Mouse (Mus musculus) fat pad, adult 2 months (tissue): ENCODE measurements around the gene Shf.

Experiments
- DNase-seq: peaks from one replicate; pipeline ENCODE4 v3.0.0-alpha.2; 2011; ENCODE audit warnings: low read depth, low spot score; ENCODE audit errors: extremely low read depth

Shf gene

GRCm38 (mm10) chr2:122370101-122370750 is 1.3 kb upstream of the Shf start:
- DNase-seq, result no peak

GRCm38 (mm10) chr2:122368081-122368971 is 636 bp downstream of the Shf start:
- DNase-seq, result no peak

GRCm38 (mm10) chr2:122367701-122368080 is 1.3 kb downstream of the Shf start:
- no peak for DNase-seq

- no peak for DNase-seq
Observed at GRCm38 (mm10) chr2:122367181-122367580, 1.8 kb downstream of the Shf start.

- no peak for DNase-seq
Observed at GRCm38 (mm10) chr2:122366706-122367105, 2.3 kb downstream of the Shf start.

- DNase-seq, result no peak
Observed at GRCm38 (mm10) chr2:122366039-122366438, 2.9 kb downstream of the Shf start.

GRCm38 (mm10) chr2:122365244-122365866 is 3.6 kb downstream of the Shf start:
- DNase-seq, result no peak

GRCm38 (mm10) chr2:122364352-122364944 is 4.5 kb downstream of the Shf start:
- DNase-seq, result no peak

GRCm38 (mm10) chr2:122362622-122363523 is 6.1 kb downstream of the Shf start:
- DNase-seq, result no peak

- no peak for DNase-seq
Observed at GRCm38 (mm10) chr2:122361868-122362621, 6.9 kb downstream of the Shf start.

GRCm38 (mm10) chr2:122361181-122361580 is 7.8 kb downstream of the Shf start:
- DNase-seq, result no peak

- DNase-seq, result no peak
Observed at GRCm38 (mm10) chr2:122360310-122360709, 8.7 kb downstream of the Shf start.

- no peak for DNase-seq
Observed at GRCm38 (mm10) chr2:122356187-122356586, 12.8 kb downstream of the Shf start.

- no peak for DNase-seq
Observed at GRCm38 (mm10) chr2:122355389-122355788, 13.6 kb downstream of the Shf start.

- DNase-seq, result no peak
Observed at GRCm38 (mm10) chr2:122354191-122354929, 14.6 kb downstream of the Shf start.

GRCm38 (mm10) chr2:122353765-122354164 is 15.2 kb downstream of the Shf start:
- no peak for DNase-seq

- DNase-seq, result no peak
Observed at GRCm38 (mm10) chr2:122352992-122353391, 16.0 kb downstream of the Shf start.

- DNase-seq, result no peak
Observed at GRCm38 (mm10) chr2:122351931-122352329, 17.0 kb downstream of the Shf start.
